Mouse (Mus musculus) adrenal gland, postnatal 36 days (tissue): ENCODE data around the gene Tm9sf4. TPM values are rescaled to one million over a fixed set of nuclear protein-coding genes. Genes with fewer than 3 reads are reported as not detected.

ENCODE experiments used
- total RNA-seq, 2 experiments: library from RNA; stranded (reverse); gene quantifications; 2 replicates each; pipeline ENCODE4 v1.2.3; 2021

The Tm9sf4 gene
- total RNA-seq, 2 experiments from 2014 or later, result 103 to 118 TPM

Other genes with a start within 250 kb of the Tm9sf4 start
- not detected for gene Mylk2, start 250.0 kb upstream of the Tm9sf4 start, total RNA-seq
- gene Foxs1, start 228.1 kb upstream of the Tm9sf4 start, total RNA-seq, result 1 to 10 TPM; 2.7 to 2.8 TPM
- gene Dusp15, start 209.6 kb upstream of the Tm9sf4 start, total RNA-seq, result 1 to 10 TPM in 1 of 2 experiments, under 1 TPM in 1; 0.99 to 2.1 TPM
- gene Ttll9, start 198.8 kb upstream of the Tm9sf4 start, total RNA-seq, result under 1 TPM; 0.30 to 0.50 TPM
- 100 to 1,000 TPM; 175 to 226 TPM for gene Pdrg1, start 145.9 kb upstream of the Tm9sf4 start, total RNA-seq
- 1 to 10 TPM in 1 of 2 experiments, under 1 TPM in 1; 0.56 to 1.5 TPM for gene Xkr7, start 129.5 kb upstream of the Tm9sf4 start, total RNA-seq
- 10 to 100 TPM; 10.2 to 11.0 TPM for gene Ccm2l, start 95.3 kb upstream of the Tm9sf4 start, total RNA-seq
- 1 to 10 TPM; 2.7 to 2.9 TPM for gene Hck, start 52.8 kb upstream of the Tm9sf4 start, total RNA-seq
- gene Tspyl3, start 64.1 kb downstream of the Tm9sf4 start, total RNA-seq, result 1 to 10 TPM; 2.6 to 2.8 TPM
- 10 to 100 TPM in 1 of 2 experiments, 1 to 10 TPM in 1; 9.5 to 10.4 TPM for gene Plagl2, start 80.1 kb downstream of the Tm9sf4 start, total RNA-seq
- 10 to 100 TPM; 45.8 to 59.7 TPM for gene Pofut1, start 80.2 kb downstream of the Tm9sf4 start, total RNA-seq
- gene Kif3b, start 130.1 kb downstream of the Tm9sf4 start, total RNA-seq, result 10 to 100 TPM; 27.7 to 31.1 TPM
- 10 to 100 TPM; 22.7 to 31.8 TPM for gene Asxl1, start 184.5 kb downstream of the Tm9sf4 start, total RNA-seq